Mouse (Mus musculus) embryonic facial prominence, embryonic 11.5 days (tissue): ENCODE data around the gene Ralgapa2. TPM values are rescaled to one million over a fixed set of nuclear protein-coding genes. Genes with fewer than 3 reads are reported as not detected.
A peak's percentile ranks its signal among the peaks of the same experiment; 100 is the strongest.

Source experiments
- ATAC-seq: fragments of 200-750 bp; cut with Nextera tagmentation; replicated peaks from 2 replicates; pipeline ENCODE4 v1.8.0; 2017; ENCODE audit warnings: low read depth; ENCODE audit not compliant: insufficient number of reproducible peaks, low FRiP score, low TSS enrichment
- DNase-seq: peaks from one replicate; pipeline ENCODE4 v3.0.0-alpha.2; 2015; ENCODE audit warnings: low spot score
- H3K27ac ChIP-seq: fragments of 300-500 bp; sonication (generic); replicated peaks from 2 replicates; pipeline ENCODE4 v1.5.1; 2014; ENCODE audit warnings: mild to moderate bottlenecking, low read depth, low read length, control low read depth
- H3K27me3 ChIP-seq: fragments of 300-500 bp; sonication (generic); 2 replicates; pipeline ENCODE4 v1.6.1; 2014; ENCODE audit warnings: mild to moderate bottlenecking, low read length, moderate library complexity, mixed read lengths; ENCODE audit not compliant: control insufficient read depth, insufficient read depth
- H3K36me3 ChIP-seq: fragments of 300-500 bp; sonication (generic); replicated peaks from 2 replicates; pipeline ENCODE4 v1.6.1; 2014; ENCODE audit warnings: low read depth, mild to moderate bottlenecking, low read length, moderate library complexity, mixed read lengths; ENCODE audit not compliant: control insufficient read depth, insufficient read depth
- H3K4me1 ChIP-seq: fragments of 300-500 bp; sonication (generic); 2 replicates; pipeline ENCODE4 v1.6.1; 2014; ENCODE audit warnings: low read length, mixed read lengths; ENCODE audit not compliant: control insufficient read depth, insufficient read depth
- H3K4me2 ChIP-seq: fragments of 300-500 bp; sonication (generic); 2 replicates; pipeline ENCODE4 v1.6.1; 2014; ENCODE audit warnings: low read depth, mild to moderate bottlenecking, control low read depth, low read length, moderate library complexity
- H3K4me3 ChIP-seq: fragments of 300-500 bp; sonication (generic); 2 replicates; pipeline ENCODE4 v1.5.1; 2014; ENCODE audit warnings: low read depth, low read length, control low read depth
- H3K9ac ChIP-seq: fragments of 300-500 bp; sonication (generic); replicated peaks from 2 replicates; pipeline ENCODE4 v1.6.1; 2014; ENCODE audit warnings: mild to moderate bottlenecking, control low read depth, low read length
- H3K9me3 ChIP-seq: fragments of 300-500 bp; sonication (generic); replicated peaks from 2 replicates; pipeline ENCODE4 v1.6.1; 2016; ENCODE audit warnings: mild to moderate bottlenecking, low read length, inconsistent platforms, mixed read lengths; ENCODE audit not compliant: control insufficient read depth
- WGBS: fragments of 180-500 bp; shearing (Covaris S2); extraction: QIAGEN DNeasy Blood & Tissue Kit; methylation state at CpG from one replicate; pipeline ENCODE4 v1.1.7; 2014; 5-methylcytosine and 5-hydroxymethylcytosine counted together
- polyA plus RNA-seq: library from polyadenylated mRNA; unstranded; fragments of >200 nt; fragmentation: Nextera tagmentation; extraction: Ambion mirVana; gene quantifications from 2 replicates; pipeline ENCODE4 v1.2.1, GENCODE M21; 2014

The Ralgapa2 gene
- polyA plus RNA-seq, 1 experiment from 2014 or later: 8.2 TPM

DNA sequence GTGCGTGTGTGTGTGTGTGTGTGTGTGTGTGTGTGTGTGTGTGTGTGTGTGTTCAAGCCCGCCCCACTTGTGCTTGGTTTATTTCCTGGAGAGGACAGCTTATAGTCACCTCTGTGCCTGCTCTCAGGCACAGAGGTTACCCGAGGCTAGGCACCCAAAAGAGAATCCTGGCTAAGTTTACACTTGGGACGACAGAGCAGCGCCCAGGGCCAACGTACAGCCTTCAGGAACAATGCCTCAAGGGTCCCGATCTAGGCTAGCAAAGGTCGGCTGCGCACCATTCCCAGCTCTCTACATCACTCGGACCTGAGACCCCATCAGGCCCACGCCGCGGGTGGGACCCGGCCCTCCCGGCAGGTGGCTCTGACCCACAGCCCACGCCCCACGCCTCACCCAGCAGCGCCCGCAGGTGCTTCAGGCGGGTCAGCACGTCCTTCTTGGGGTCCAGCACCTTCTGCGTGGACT, 711 bp downstream of the Ralgapa2 start:
- ATAC-seq (peak; percentile 49), DNase-seq (no peak)
- Histone ChIP-seq H3K9ac (peak overlapping the region; percentile 82), H3K36me3 (no peaks in the 10 kb centered on the region), H3K27ac (no peak overlapping the region), H3K9me3 (no peaks in the 10 kb centered on the region), H3K4me3 (peak overlapping the region; percentile 84), H3K4me2 (peak overlapping the region; percentile 78), H3K4me1 (no peaks in the 10 kb centered on the region), H3K27me3 (no peaks in the 10 kb centered on the region)
- 0% methylated on average over 21 of the region's 22 CpGs for WGBS

DNA sequence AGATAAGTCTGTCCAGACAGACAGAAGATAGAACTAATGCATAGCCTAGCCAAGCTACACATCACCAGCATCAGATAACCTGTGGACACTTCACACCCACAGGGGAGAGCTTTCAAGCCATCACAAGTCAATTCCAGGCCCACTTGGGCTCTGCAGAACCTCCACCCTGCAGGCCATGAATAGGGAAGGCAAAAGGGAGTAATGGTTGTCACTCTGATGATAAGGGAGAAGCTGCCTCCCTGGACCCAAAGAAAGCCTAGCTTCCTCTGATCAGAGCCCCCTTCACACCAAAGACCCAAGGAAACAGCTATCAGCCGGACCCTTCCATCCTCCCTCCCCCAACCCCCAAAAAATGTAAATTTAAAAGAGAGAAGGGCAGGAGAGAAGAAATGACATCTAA, 1.4 kb downstream of the Ralgapa2 start:
- no peak overlapping the region for H3K27ac ChIP-seq
- no peaks in the 10 kb centered on the region for H3K9me3 ChIP-seq
- WGBS: 36% methylated on average over 1 of the region's 1 CpGs
- ATAC-seq: no peak
- no peaks in the 10 kb centered on the region for H3K36me3 ChIP-seq
- peak overlapping the region; percentile 78 for H3K4me2 ChIP-seq
- H3K9ac ChIP-seq: peak overlapping the region; percentile 82; the same call in 1 of the 2 replicates
- no peak for DNase-seq
- no peaks in the 10 kb centered on the region for H3K27me3 ChIP-seq
- peak overlapping the region; percentile 84 for H3K4me3 ChIP-seq
- H3K4me1 ChIP-seq: no peaks in the 10 kb centered on the region

DNA sequence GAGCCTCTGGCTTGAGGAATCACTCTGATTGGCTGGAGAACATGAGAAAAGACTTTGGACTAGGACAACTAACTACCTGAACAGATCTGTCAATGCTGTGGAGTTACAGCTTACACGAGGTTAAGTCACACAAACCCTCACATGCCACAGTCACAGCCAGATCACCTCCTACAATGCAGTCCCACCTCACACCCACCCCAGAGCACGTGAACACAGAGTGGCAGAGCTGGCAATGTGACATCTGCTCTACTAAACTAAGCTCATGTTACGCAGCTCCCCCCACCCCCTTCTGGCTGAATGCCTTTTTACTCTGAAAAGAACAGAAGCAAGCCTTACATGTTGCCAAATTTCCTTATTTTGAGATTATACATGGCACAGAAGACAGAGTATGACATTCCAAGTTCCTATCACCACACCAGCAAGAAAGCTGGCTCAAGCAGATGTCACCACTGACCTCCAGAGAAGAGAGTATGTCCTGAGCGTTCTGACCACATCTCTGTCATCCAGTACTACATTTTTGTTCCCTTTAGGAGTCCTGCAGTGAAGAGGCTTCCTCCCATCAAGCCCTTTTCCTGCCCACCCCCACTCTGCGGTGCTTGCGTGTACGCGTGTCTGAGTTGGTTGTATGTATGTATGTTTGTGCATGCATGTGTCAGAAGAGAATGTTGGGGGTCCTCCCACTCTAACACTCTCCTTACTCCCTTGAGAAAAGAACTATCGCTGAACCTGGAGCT, 9.4 kb downstream of the Ralgapa2 start:
- no peaks in the 10 kb centered on the region for H3K9me3 ChIP-seq
- ATAC-seq (0 out of 2 replicates have a peak, but pooled peaks have one; percentile 57), DNase-seq (peak; percentile 23)
- H3K36me3 ChIP-seq: no peaks in the 10 kb centered on the region
- no peak overlapping the region for H3K4me2 ChIP-seq
- no peak overlapping the region for H3K4me3 ChIP-seq
- H3K4me1 ChIP-seq: no peaks in the 10 kb centered on the region
- no peaks in the 10 kb centered on the region for H3K27me3 ChIP-seq
- no peak overlapping the region for H3K9ac ChIP-seq
- no peak overlapping the region for H3K27ac ChIP-seq
- WGBS: 62% methylated on average over 9 of the region's 9 CpGs

DNA sequence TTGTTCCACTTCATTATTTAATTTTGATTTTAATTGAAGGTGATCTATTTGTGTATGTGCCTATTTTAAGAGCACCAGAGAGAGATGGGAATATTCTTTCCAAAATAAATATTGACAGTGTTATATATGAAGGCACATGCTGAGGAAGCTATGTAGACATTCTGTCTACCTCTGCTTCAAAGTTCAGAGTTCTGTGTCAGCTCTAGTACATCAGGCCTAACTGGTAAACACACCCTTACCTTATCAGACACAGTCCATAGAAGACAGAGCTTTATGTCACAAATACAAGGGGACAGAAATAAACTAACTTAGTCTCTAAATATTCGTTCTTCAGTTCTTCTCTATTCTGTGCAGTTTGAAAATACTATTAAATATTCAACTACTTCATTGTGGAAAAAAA, 12.1 kb downstream of the Ralgapa2 start:
- no peak overlapping the region for H3K4me2 ChIP-seq
- no peak overlapping the region for H3K27ac ChIP-seq
- H3K36me3 ChIP-seq: no peaks in the 10 kb centered on the region
- DNase-seq (no peak), ATAC-seq (no peak)
- H3K4me3 ChIP-seq: no peak overlapping the region
- H3K4me1 ChIP-seq: no peaks in the 10 kb centered on the region
- H3K9me3 ChIP-seq: no peaks in the 10 kb centered on the region
- no peak overlapping the region for H3K9ac ChIP-seq
- H3K27me3 ChIP-seq: no peaks in the 10 kb centered on the region
- 90% methylated on average over 1 of the region's 1 CpGs for WGBS

DNA sequence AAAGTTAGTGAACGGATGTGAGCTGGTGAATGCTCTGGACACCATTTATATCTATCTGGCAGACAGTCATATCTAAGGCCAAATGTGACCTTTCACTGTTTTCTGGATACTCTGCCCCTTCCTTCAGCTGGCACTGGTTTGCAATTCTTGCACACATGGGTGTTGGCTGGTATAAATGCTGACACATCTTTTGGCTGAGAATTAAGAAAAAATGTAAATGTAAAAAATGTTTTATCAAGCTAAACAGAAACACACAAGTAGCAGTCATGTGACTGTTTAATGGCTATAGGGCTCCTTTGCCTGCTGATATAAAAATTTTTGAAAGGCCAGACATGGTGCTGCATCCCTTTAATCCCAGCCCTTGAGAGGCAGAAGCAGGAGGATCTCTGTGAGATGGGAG, 13.0 kb downstream of the Ralgapa2 start:
- no peaks in the 10 kb centered on the region for H3K4me1 ChIP-seq
- ATAC-seq: no peak
- H3K36me3 ChIP-seq: no peaks in the 10 kb centered on the region
- WGBS: 100% methylated on average over 1 of the region's 1 CpGs
- no peak for DNase-seq
- H3K27ac ChIP-seq: no peak overlapping the region
- H3K27me3 ChIP-seq: no peaks in the 10 kb centered on the region
- no peak overlapping the region for H3K9ac ChIP-seq
- no peaks in the 10 kb centered on the region for H3K9me3 ChIP-seq
- no peak overlapping the region for H3K4me2 ChIP-seq
- no peak overlapping the region for H3K4me3 ChIP-seq

DNA sequence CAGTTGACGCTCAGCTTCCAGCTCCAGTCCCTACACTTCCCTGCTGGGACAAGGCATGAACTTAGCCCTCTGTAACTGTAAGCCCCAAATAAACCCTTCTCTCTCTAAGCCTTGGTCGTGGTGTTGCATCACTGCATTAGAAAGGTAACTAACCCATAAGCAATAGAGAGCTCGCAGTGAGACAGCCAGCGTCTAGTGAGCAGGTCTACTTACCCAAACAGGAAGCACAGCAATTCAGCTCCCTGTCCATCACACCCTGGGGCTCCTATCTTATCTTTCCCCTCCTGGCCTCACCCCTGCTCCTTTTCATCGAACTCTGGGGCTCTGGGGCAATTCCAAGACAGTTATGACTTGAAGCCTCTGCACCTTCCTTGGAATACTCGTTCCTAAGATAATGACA, 13.8 kb downstream of the Ralgapa2 start:
- Histone ChIP-seq H3K27ac (no peak overlapping the region), H3K9ac (no peak overlapping the region), H3K9me3 (no peaks in the 10 kb centered on the region), H3K4me2 (no peak overlapping the region), H3K27me3 (no peaks in the 10 kb centered on the region), H3K36me3 (no peaks in the 10 kb centered on the region), H3K4me3 (no peak overlapping the region), H3K4me1 (no peaks in the 10 kb centered on the region)
- no peak for ATAC-seq
- DNase-seq: no peak
- WGBS: 69% methylated on average over 6 of the region's 6 CpGs

DNA sequence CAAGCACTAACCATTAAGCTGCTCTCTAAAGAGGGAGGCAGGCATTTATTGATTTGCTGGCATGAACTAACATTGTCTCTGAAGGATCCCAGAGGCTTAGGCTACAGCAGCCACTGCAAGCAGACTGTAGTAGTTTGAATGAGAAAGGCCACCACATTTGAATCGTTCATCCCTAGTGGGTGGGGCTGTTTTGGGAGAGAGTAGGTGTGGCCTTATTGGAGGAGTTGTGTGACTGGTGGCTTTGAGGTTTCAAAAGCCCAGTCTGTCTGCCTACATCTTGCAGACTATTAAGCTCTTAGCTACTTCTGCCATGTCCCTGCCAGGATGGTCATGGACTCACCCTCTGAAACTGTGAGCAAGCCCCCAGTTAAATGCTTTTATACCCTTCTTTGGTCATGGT, 15.1 kb downstream of the Ralgapa2 start:
- no peaks in the 10 kb centered on the region for H3K4me1 ChIP-seq
- H3K4me2 ChIP-seq: no peak overlapping the region
- H3K36me3 ChIP-seq: no peaks in the 10 kb centered on the region
- no peaks in the 10 kb centered on the region for H3K9me3 ChIP-seq
- no peaks in the 10 kb centered on the region for H3K27me3 ChIP-seq
- WGBS: 60% methylated on average over 1 of the region's 1 CpGs
- H3K27ac ChIP-seq: no peak overlapping the region
- ATAC-seq (no peak), DNase-seq (no peak)
- no peak overlapping the region for H3K4me3 ChIP-seq
- no peak overlapping the region for H3K9ac ChIP-seq

DNA sequence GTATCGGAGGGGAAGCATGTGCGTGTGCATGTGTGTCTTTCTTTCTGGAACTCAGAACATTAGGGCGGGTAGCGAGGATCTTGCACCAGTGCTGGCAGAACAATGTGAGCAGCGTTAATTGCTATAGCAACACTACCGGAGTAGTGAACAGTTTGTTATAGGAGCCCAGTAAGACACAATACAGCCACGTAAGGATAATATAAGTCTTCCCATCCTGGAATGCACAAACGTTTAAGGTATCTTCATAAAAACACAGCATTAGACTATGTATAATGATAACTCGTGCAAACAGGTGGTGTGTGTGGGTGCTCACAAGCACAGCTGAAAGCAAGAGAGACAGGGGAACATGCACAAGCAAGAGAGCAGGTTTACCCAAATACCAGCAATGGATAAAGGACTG, 16.4 kb downstream of the Ralgapa2 start:
- no peaks in the 10 kb centered on the region for H3K27me3 ChIP-seq
- no peaks in the 10 kb centered on the region for H3K9me3 ChIP-seq
- no peak overlapping the region for H3K4me2 ChIP-seq
- no peak overlapping the region for H3K4me3 ChIP-seq
- H3K36me3 ChIP-seq: no peaks in the 10 kb centered on the region
- H3K4me1 ChIP-seq: no peaks in the 10 kb centered on the region
- DNase-seq (no peak), ATAC-seq (no peak)
- H3K9ac ChIP-seq: no peak overlapping the region
- WGBS: 87% methylated on average over 9 of the region's 9 CpGs
- H3K27ac ChIP-seq: no peak overlapping the region
